Mouse (Mus musculus): ENCODE measurements around the gene Olfr373. TPM values are rescaled to one million over a fixed set of nuclear protein-coding genes. Genes with fewer than 3 reads are reported as not detected.
"Not testable (repeated sequence)": the region's sequence is repeated elsewhere in the genome, so short reads cannot be mapped to it uniquely, and the experiment has no call there.

Olfr373 gene
- polyA plus RNA-seq, 1 experiment from 2014 or later, result not detected

GRCm38 (mm10) chr8:72099377-72100103 lies 16.6 kb downstream of the Olfr373 start:
- not testable (repeated sequence) for H3K4me1 ChIP-seq (ENCODE audit: control insufficient read depth, insufficient read depth, low read length); H3K4me3 ChIP-seq (ENCODE audit: low read depth, low read length); H3K9ac ChIP-seq (ENCODE audit: low read length); DNase-seq (ENCODE audit: low spot score, missing footprints); H3K27me3 ChIP-seq (ENCODE audit: control insufficient read depth, insufficient read depth, low read length); H3K4me2 ChIP-seq; H3K9me3 ChIP-seq (ENCODE audit: control insufficient read depth, low read length); ATAC-seq (ENCODE audit: low FRiP score); H3K36me3 ChIP-seq (ENCODE audit: control insufficient read depth, insufficient read depth, low read length); H3K27ac ChIP-seq (ENCODE audit: low read depth, low read length)
- WGBS, result 73% methylated on average over 6 of the region's 7 CpGs

- WGBS, result 22% methylated on average over 4 of the region's 4 CpGs
- H3K36me3 ChIP-seq (ENCODE audit: control insufficient read depth, insufficient read depth, low read length), result no peaks in the 10 kb centered on the region
- no peak overlapping the region for H3K4me3 ChIP-seq (ENCODE audit: low read depth, low read length)
- no peaks in the 10 kb centered on the region for H3K27me3 ChIP-seq (ENCODE audit: control insufficient read depth, insufficient read depth, low read length)
- H3K9ac ChIP-seq (ENCODE audit: low read length), result no peak overlapping the region
- H3K9me3 ChIP-seq (ENCODE audit: control insufficient read depth, low read length), result no peaks in the 10 kb centered on the region; the same call in 1 of the 2 replicates
- H3K4me1 ChIP-seq (ENCODE audit: control insufficient read depth, insufficient read depth, low read length), result no peaks in the 10 kb centered on the region
- ATAC-seq (ENCODE audit: low FRiP score), result no peak
- no peak for DNase-seq (ENCODE audit: low spot score, missing footprints)
- H3K27ac ChIP-seq (ENCODE audit: low read depth, low read length), result no peak overlapping the region
- H3K4me2 ChIP-seq, result no peak overlapping the region
These were observed 22.2 kb downstream of the Olfr373 start for GRCm38 (mm10) chr8:72105165-72105564.

GRCm38 (mm10) chr8:72106740-72107139 lies 23.8 kb downstream of the Olfr373 start, which contains the start of gene Olfr374:
TSS of gene Olfr374 (plus strand) at chr8:72107040.
- ATAC-seq (ENCODE audit: low FRiP score) (no peak), DNase-seq (ENCODE audit: low spot score, missing footprints) (no peak)
- Histone ChIP-seq H3K9me3 (ENCODE audit: control insufficient read depth, low read length) (no peaks in the 10 kb centered on the region; the same call in 1 of the 2 replicates), H3K27me3 (ENCODE audit: control insufficient read depth, insufficient read depth, low read length) (no peaks in the 10 kb centered on the region), H3K27ac (ENCODE audit: low read depth, low read length) (no peak within 1 kb of the TSS), H3K9ac (ENCODE audit: low read length) (no peak within 1 kb of the TSS), H3K4me3 (ENCODE audit: low read depth, low read length) (no peak within 1 kb of the TSS), H3K36me3 (ENCODE audit: control insufficient read depth, insufficient read depth, low read length) (no peaks in the 10 kb centered on the region), H3K4me2 (no peak within 1 kb of the TSS), H3K4me1 (ENCODE audit: control insufficient read depth, insufficient read depth, low read length) (no peaks in the 10 kb centered on the region)
- 94% methylated on average over 3 of the region's 3 CpGs for WGBS

GRCm38 (mm10) chr8:72110876-72111275 lies 27.9 kb downstream of the Olfr373 start:
- Histone ChIP-seq H3K27me3 (ENCODE audit: control insufficient read depth, insufficient read depth, low read length) (no peaks in the 10 kb centered on the region), H3K4me1 (ENCODE audit: control insufficient read depth, insufficient read depth, low read length) (no peaks in the 10 kb centered on the region), H3K4me3 (ENCODE audit: low read depth, low read length) (no peak overlapping the region), H3K9me3 (ENCODE audit: control insufficient read depth, low read length) (no peaks in the 10 kb centered on the region), H3K9ac (ENCODE audit: low read length) (no peak overlapping the region), H3K4me2 (no peak overlapping the region), H3K36me3 (ENCODE audit: control insufficient read depth, insufficient read depth, low read length) (no peaks in the 10 kb centered on the region), H3K27ac (ENCODE audit: low read depth, low read length) (no peak overlapping the region)
- WGBS, result 77% methylated on average over 6 of the region's 6 CpGs
- ATAC-seq (ENCODE audit: low FRiP score) (no peak), DNase-seq (ENCODE audit: low spot score, missing footprints) (no peak)

- H3K4me3 ChIP-seq (ENCODE audit: low read depth, low read length), result no peak overlapping the region
- H3K4me1 ChIP-seq (ENCODE audit: control insufficient read depth, insufficient read depth, low read length), result no peaks in the 10 kb centered on the region
- no peak overlapping the region for H3K27ac ChIP-seq (ENCODE audit: low read depth, low read length)
- ATAC-seq (ENCODE audit: low FRiP score) (no peak), DNase-seq (ENCODE audit: low spot score, missing footprints) (no peak)
- H3K9me3 ChIP-seq (ENCODE audit: control insufficient read depth, low read length), result no peaks in the 10 kb centered on the region
- no peak overlapping the region for H3K9ac ChIP-seq (ENCODE audit: low read length)
- no peak overlapping the region for H3K4me2 ChIP-seq
- no peaks in the 10 kb centered on the region for H3K36me3 ChIP-seq (ENCODE audit: control insufficient read depth, insufficient read depth, low read length)
- WGBS, result 77% methylated on average over 3 of the region's 3 CpGs
- H3K27me3 ChIP-seq (ENCODE audit: control insufficient read depth, insufficient read depth, low read length), result no peaks in the 10 kb centered on the region
These were observed 29.5 kb downstream of the Olfr373 start for GRCm38 (mm10) chr8:72112486-72112885.

- Histone ChIP-seq H3K4me3 (ENCODE audit: low read depth, low read length) (no peak overlapping the region), H3K4me2 (no peak overlapping the region), H3K27me3 (ENCODE audit: control insufficient read depth, insufficient read depth, low read length) (no peaks in the 10 kb centered on the region), H3K4me1 (ENCODE audit: control insufficient read depth, insufficient read depth, low read length) (no peaks in the 10 kb centered on the region), H3K27ac (ENCODE audit: low read depth, low read length) (no peak overlapping the region), H3K9ac (ENCODE audit: low read length) (no peak overlapping the region), H3K9me3 (ENCODE audit: control insufficient read depth, low read length) (no peaks in the 10 kb centered on the region), H3K36me3 (ENCODE audit: control insufficient read depth, insufficient read depth, low read length) (no peaks in the 10 kb centered on the region)
- ATAC-seq (ENCODE audit: low FRiP score) (no peak), DNase-seq (ENCODE audit: low spot score, missing footprints) (no peak)
- WGBS, result 87% methylated on average over 2 of the region's 2 CpGs
These were observed 32.2 kb downstream of the Olfr373 start for GRCm38 (mm10) chr8:72115202-72115601.

GRCm38 (mm10) chr8:72118616-72119015 lies 35.6 kb downstream of the Olfr373 start:
- no peak for DNase-seq (ENCODE audit: low spot score, missing footprints)
- H3K4me2 ChIP-seq, result no peak overlapping the region
- no peak overlapping the region for H3K27ac ChIP-seq (ENCODE audit: low read depth, low read length)
- no peak overlapping the region for H3K9ac ChIP-seq (ENCODE audit: low read length)
- no peaks in the 10 kb centered on the region for H3K4me1 ChIP-seq (ENCODE audit: control insufficient read depth, insufficient read depth, low read length)
- no peaks in the 10 kb centered on the region for H3K9me3 ChIP-seq (ENCODE audit: control insufficient read depth, low read length)
- H3K27me3 ChIP-seq (ENCODE audit: control insufficient read depth, insufficient read depth, low read length), result no peaks in the 10 kb centered on the region
- no peaks in the 10 kb centered on the region for H3K36me3 ChIP-seq (ENCODE audit: control insufficient read depth, insufficient read depth, low read length)
- WGBS, result 49% methylated on average over 4 of the region's 4 CpGs
- no peak for ATAC-seq (ENCODE audit: low FRiP score)
- H3K4me3 ChIP-seq (ENCODE audit: low read depth, low read length), result no peak overlapping the region

GRCm38 (mm10) chr8:72121486-72121885 lies 38.5 kb downstream of the Olfr373 start:
- H3K36me3 ChIP-seq (ENCODE audit: control insufficient read depth, insufficient read depth, low read length); H3K4me1 ChIP-seq (ENCODE audit: control insufficient read depth, insufficient read depth, low read length); H3K4me3 ChIP-seq (ENCODE audit: low read depth, low read length); H3K4me2 ChIP-seq; H3K27me3 ChIP-seq (ENCODE audit: control insufficient read depth, insufficient read depth, low read length); H3K27ac ChIP-seq (ENCODE audit: low read depth, low read length); H3K9me3 ChIP-seq (ENCODE audit: control insufficient read depth, low read length); H3K9ac ChIP-seq (ENCODE audit: low read length); ATAC-seq (ENCODE audit: low FRiP score); DNase-seq (ENCODE audit: low spot score, missing footprints): not testable (repeated sequence)
- WGBS, result 49% methylated on average over 3 of the region's 3 CpGs

- no peak overlapping the region for H3K9ac ChIP-seq (ENCODE audit: low read length)
- no peak overlapping the region for H3K4me2 ChIP-seq
- WGBS, result 46% methylated on average over 1 of the region's 1 CpGs
- no peaks in the 10 kb centered on the region for H3K27me3 ChIP-seq (ENCODE audit: control insufficient read depth, insufficient read depth, low read length)
- H3K4me1 ChIP-seq (ENCODE audit: control insufficient read depth, insufficient read depth, low read length), result no peaks in the 10 kb centered on the region
- no peak overlapping the region for H3K4me3 ChIP-seq (ENCODE audit: low read depth, low read length)
- DNase-seq (ENCODE audit: low spot score, missing footprints), result no peak
- no peaks in the 10 kb centered on the region for H3K9me3 ChIP-seq (ENCODE audit: control insufficient read depth, low read length)
- H3K27ac ChIP-seq (ENCODE audit: low read depth, low read length), result no peak overlapping the region
- H3K36me3 ChIP-seq (ENCODE audit: control insufficient read depth, insufficient read depth, low read length), result no peaks in the 10 kb centered on the region
- ATAC-seq (ENCODE audit: low FRiP score), result no peak
These were observed 39.0 kb downstream of the Olfr373 start for GRCm38 (mm10) chr8:72121997-72122396.

Data from midbrain, embryonic 11.5 days (tissue).